Mouse (Mus musculus) cerebellum, adult 2 months (tissue): ENCODE measurements at regions not wholly inside any gene's neighbourhood (a gene's known extent, or its start where the extent isn't known, plus 50 kb on each side); places are given as distances from the start of the nearest gene placed in this dataset.

Source experiments
- CTCF ChIP-seq: fragments of 200-500 bp; IDR thresholded peaks from 2 replicates; pipeline ENCODE4 v1.5.1; 2011; ENCODE audit warnings: low read depth, mild to moderate bottlenecking, control low read depth, low read length, moderate library complexity, borderline replicate concordance; ENCODE audit not compliant: insufficient read depth
- POLR2A ChIP-seq: fragments of 200-500 bp; IDR thresholded peaks from 2 replicates; pipeline ENCODE4 v1.6.1; 2011; ENCODE audit warnings: low read length, control low read depth, borderline replicate concordance; ENCODE audit not compliant: insufficient read depth

DNA sequence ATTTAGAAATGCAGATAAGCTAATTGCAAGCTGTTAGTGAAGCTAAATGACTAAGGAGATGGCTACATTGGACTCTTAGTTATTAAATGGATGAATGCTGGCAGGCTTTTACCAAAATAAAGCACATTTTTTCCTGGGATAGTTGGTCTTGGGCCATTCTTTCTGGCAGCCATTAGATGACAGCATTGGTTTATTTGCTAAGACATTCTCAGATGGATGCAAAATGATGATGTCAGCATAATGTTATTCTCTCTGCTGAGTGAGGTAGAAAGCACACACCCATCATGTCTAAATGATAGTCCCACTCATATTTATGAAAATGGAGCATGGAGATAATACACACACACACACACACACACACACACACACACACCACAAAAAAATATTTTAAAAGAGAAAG is 141.9 kb upstream of the Gm26657 start:
- TF ChIP-seq CTCF, result no peak
- TF ChIP-seq POLR2A, result no peak
